Comparison of ENCODE assay signal across 8 mouse cellular contexts in the genomic region with DNA sequence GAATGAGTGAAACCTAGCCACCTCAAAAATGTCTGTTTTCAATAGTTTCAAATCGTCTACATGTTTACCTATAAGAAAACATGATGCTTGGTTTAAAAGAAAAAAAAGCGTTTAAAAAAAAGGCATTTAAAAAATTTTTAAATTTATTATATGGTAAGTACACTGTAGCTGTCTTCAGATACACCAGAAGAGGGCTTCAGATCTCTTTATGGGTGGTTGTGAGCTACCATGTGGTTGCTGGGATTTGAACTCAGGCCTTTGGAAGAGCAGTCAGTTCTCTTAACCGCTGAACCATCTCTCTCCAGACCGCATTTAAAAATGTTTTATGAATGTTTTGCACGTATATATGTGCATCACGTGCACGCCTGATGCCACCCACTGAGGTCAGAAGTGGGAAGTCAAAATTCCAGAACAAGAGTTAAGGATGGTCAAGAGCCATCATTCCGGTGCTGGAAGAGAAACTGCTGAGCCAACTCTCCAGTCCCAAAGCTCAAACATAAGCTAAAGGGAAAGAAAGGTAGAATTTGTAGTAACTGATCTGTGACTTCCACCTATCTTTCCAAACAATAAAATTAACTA. TPM values are rescaled to one million over a fixed set of nuclear protein-coding genes. Genes with fewer than 3 reads are reported as not detected.
DNase-seq lines count a peak whose midpoint lies in the region; ATAC-seq and TF ChIP-seq lines count a peak whose summit lies in the region.

No protein-coding gene starts in this region.

- peaks cover 13% of the 10 kb centered on the region for H3K4me1 ChIP-seq in neural tube, embryonic 12.5 days

- H3K36me3 ChIP-seq in neural tube, embryonic 12.5 days = no peaks in the 10 kb centered on the region; the same call in 1 of the 2 replicates

- no peak for DNase-seq in left cerebral cortex, adult 2 months (ENCODE audit: extremely low spot score in 1 of 2, low spot score in 2 of 2)
- no peak for DNase-seq in left cerebral cortex, adult 18-20 months (ENCODE audit: low spot score in 2 of 2)
- DNase-seq in c-Kit-negative CD71-positive TER-119-positive erythroid progenitor cells, embryonic 14.5 days (ENCODE audit: low read depth, low spot score) = peak; percentile 12
- DNase-seq in induced T-regulatory cell, adult 2 months (ENCODE audit: low read depth) = peak; percentile 23
- no peak for DNase-seq in embryo, embryonic 10.5 days (ENCODE audit: low spot score)
- no peak for DNase-seq in cerebellum, postnatal 25 days

- H3K27ac ChIP-seq in left cerebral cortex, adult 2 months = no peak overlapping the region; the same call in 1 of the 2 replicates
- no peak overlapping the region for H3K27ac ChIP-seq in neural tube, embryonic 12.5 days

- peak overlapping the region; percentile 99 for H3K4me3 ChIP-seq in left cerebral cortex, adult 2 months
- peak overlapping the region; percentile 96 for H3K4me3 ChIP-seq in neural tube, embryonic 12.5 days

- TF ChIP-seq CTCF in left cerebral cortex, adult 2 months (IDR thresholded peaks at IDR 0.05) = no peak; the same call in 1 of the 2 replicates

- no peaks in the 10 kb centered on the region for H3K9me3 ChIP-seq in neural tube, embryonic 12.5 days

- H3K27me3 ChIP-seq in neural tube, embryonic 12.5 days (replicated peaks) = no peaks in the 10 kb centered on the region

- H3K4me2 ChIP-seq in neural tube, embryonic 12.5 days (replicated peaks) = peak overlapping the region; percentile 88

- no peak for ATAC-seq in neural tube, embryonic 12.5 days (ENCODE audit: low FRiP score, low read depth)
- no peak for ATAC-seq in inflammation-experienced regulatory T-cells, adult 6 months

- intact Hi-C loops in left cerebral cortex, adult 2 months (cut with DNase I) = loop anchor here (10.0 kb wide), 1 partner anchor 196 kb away; no protein-coding TSS in a partner anchor

- WGBS in neural tube, embryonic 12.5 days = 59% methylated on average over 8 of the region's 8 CpGs

- H3K9ac ChIP-seq in neural tube, embryonic 12.5 days = peak overlapping the region; percentile 98

RNA-seq across cellular contexts. Expression of a gene that starts 3.3 kb away (rescaled TPM):
- total RNA-seq in left cerebral cortex, adult 2 months (2021) = 10 to 100 TPM; 52.7 to 54.2 TPM
- 10 to 100 TPM; 54.5 to 58.9 TPM for total RNA-seq in left cerebral cortex, adult 18-20 months (2021)
- polyA plus RNA-seq in neural tube, embryonic 12.5 days (2016; fragmentation: Nextera tagmentation; extraction: Ambion mirVana) = 96.5 and 117 TPM in 2 replicates
- 100 to 1,000 TPM; 115 to 197 (median 137) TPM for polyA plus RNA-seq in inflammation-experienced regulatory T-cells, adult 6 months (2017; shearing (Covaris generic))

RNA-seq across cellular contexts. Expression of a gene that starts 16.0 kb away (rescaled TPM):
- 100 to 1,000 TPM; 267 to 273 TPM for total RNA-seq in left cerebral cortex, adult 2 months (2021)
- 100 to 1,000 TPM; 272 to 273 TPM for total RNA-seq in left cerebral cortex, adult 18-20 months (2021)
- polyA plus RNA-seq in neural tube, embryonic 12.5 days (2016; fragmentation: Nextera tagmentation; extraction: Ambion mirVana) = 125 and 129 TPM in 2 replicates
- 10 to 100 TPM; 58.1 to 60.8 (median 59.0) TPM for polyA plus RNA-seq in inflammation-experienced regulatory T-cells, adult 6 months (2017; shearing (Covaris generic))

RNA-seq across cellular contexts. Expression of a gene that starts 30.1 kb away (rescaled TPM):
- total RNA-seq in left cerebral cortex, adult 2 months (2021) = 10 to 100 TPM; 53.4 to 55.6 TPM
- 10 to 100 TPM; 63.4 to 71.2 TPM for total RNA-seq in left cerebral cortex, adult 18-20 months (2021)
- polyA plus RNA-seq in neural tube, embryonic 12.5 days (2016; fragmentation: Nextera tagmentation; extraction: Ambion mirVana) = 376 and 382 TPM in 2 replicates
- polyA plus RNA-seq in inflammation-experienced regulatory T-cells, adult 6 months (2017; shearing (Covaris generic)) = 10 to 100 TPM; 43.9 to 61.5 (median 48.0) TPM

RNA-seq across cellular contexts. Expression of a gene that starts 50.3 kb away (rescaled TPM):
- total RNA-seq in left cerebral cortex, adult 2 months (2021) = 1 to 10 TPM; 5.0 TPM
- total RNA-seq in left cerebral cortex, adult 18-20 months (2021) = 1 to 10 TPM; 4.8 to 5.5 TPM
- 0.60 and 1.2 TPM in 2 replicates for polyA plus RNA-seq in neural tube, embryonic 12.5 days (2016; fragmentation: Nextera tagmentation; extraction: Ambion mirVana)
- polyA plus RNA-seq in inflammation-experienced regulatory T-cells, adult 6 months (2017; shearing (Covaris generic)) = 1 to 10 TPM in 1 of 3 experiments, under 1 TPM in 2; 0.67 to 1.2 (median 0.71) TPM

Comparison
In these comparisons a context has a peak if more than half of its experiments do, and no peak if none do; other contexts are left out.
1. DNase-seq: peak in c-Kit-negative CD71-positive TER-119-positive erythroid progenitor cells, embryonic 14.5 days (single experiment) and induced T-regulatory cell, adult 2 months (single experiment); none in left cerebral cortex, adult 2 months (0 of 2), left cerebral cortex, adult 18-20 months (0 of 2), embryo, embryonic 10.5 days (single experiment) and cerebellum, postnatal 25 days (0 of 2).